Mouse (Mus musculus) hindbrain, embryonic 14.5 days (tissue): ENCODE results near the gene Pole2. TPM values are rescaled to one million over a fixed set of nuclear protein-coding genes. Genes with fewer than 3 reads are reported as not detected.

Source experiments
- ATAC-seq: fragments of 200-750 bp; cut with Nextera tagmentation; 2 replicates; pipeline ENCODE4 v1.8.0; 2017; ENCODE audit warnings: moderate number of reproducible peaks, mild to moderate bottlenecking, moderate TSS enrichment, moderate library complexity; ENCODE audit not compliant: low FRiP score
- DNase-seq: peaks from one replicate; pipeline ENCODE4 v3.0.0-alpha.2; 2015; ENCODE audit warnings: low spot score
- H3K27ac ChIP-seq: fragments of 300-500 bp; sonication (generic); 2 replicates; pipeline ENCODE4 v1.5.1; 2014; ENCODE audit warnings: mild to moderate bottlenecking, moderate library complexity
- H3K27me3 ChIP-seq: fragments of 300-500 bp; sonication (generic); 2 replicates; pipeline ENCODE4 v1.6.1; 2014; ENCODE audit warnings: mild to moderate bottlenecking, low read length, mixed read lengths; ENCODE audit not compliant: control insufficient read depth, insufficient read depth
- H3K36me3 ChIP-seq: fragments of 300-500 bp; sonication (generic); replicated peaks from 2 replicates; pipeline ENCODE4 v1.6.1; 2014; ENCODE audit not compliant: control insufficient read depth, insufficient read depth
- H3K4me1 ChIP-seq: fragments of 300-500 bp; sonication (generic); replicated peaks from 2 replicates; pipeline ENCODE4 v1.6.1; 2014; ENCODE audit warnings: antibody characterized with exemption, low read length, mixed read lengths; ENCODE audit not compliant: control insufficient read depth, insufficient read depth
- H3K4me2 ChIP-seq: fragments of 300-500 bp; sonication (generic); replicated peaks from 2 replicates; pipeline ENCODE4 v1.6.1; 2014; ENCODE audit warnings: mild to moderate bottlenecking, moderate library complexity
- H3K4me3 ChIP-seq: fragments of 300-500 bp; sonication (generic); replicated peaks from 2 replicates; pipeline ENCODE4 v1.5.1; 2014; ENCODE audit warnings: mild to moderate bottlenecking, low read length
- H3K9ac ChIP-seq: fragments of 300-500 bp; sonication (generic); 2 replicates; pipeline ENCODE4 v1.6.1; 2014
- H3K9me3 ChIP-seq: fragments of 300-500 bp; sonication (generic); 2 replicates; pipeline ENCODE4 v1.6.1; 2016; ENCODE audit warnings: low read length; ENCODE audit not compliant: control insufficient read depth
- WGBS: fragments of 180-500 bp; shearing (Covaris S2); extraction: QIAGEN DNeasy Blood & Tissue Kit; methylation state at CpG from one replicate; pipeline ENCODE4 v1.1.7; 2014; 5-methylcytosine and 5-hydroxymethylcytosine counted together
- microRNA-seq: library from miRNA; unstranded; fragments of <30 nt; microRNA quantifications from one replicate; pipeline ENCODE4, GENCODE M21; 2016
- polyA plus RNA-seq: library from polyadenylated mRNA; unstranded; fragments of >200 nt; fragmentation: Nextera tagmentation; extraction: Ambion mirVana; gene quantifications from 2 replicates; pipeline ENCODE4 v1.2.1, GENCODE M21; 2014

Pole2 gene
- polyA plus RNA-seq, 1 experiment from 2014 or later, result 4.5 TPM

GRCm38 (mm10) chr12:69156436-69156835, 71.6 kb downstream of the Pole2 start:
- peaks cover 26% of the 10 kb centered on the region for H3K36me3 ChIP-seq
- H3K27me3 ChIP-seq, result no peaks in the 10 kb centered on the region
- no peak overlapping the region for H3K4me2 ChIP-seq
- 83% methylated on average over 4 of the region's 4 CpGs for WGBS
- H3K4me1 ChIP-seq, result peaks cover 8% of the 10 kb centered on the region
- no peak overlapping the region for H3K9ac ChIP-seq
- H3K9me3 ChIP-seq, result no peaks in the 10 kb centered on the region
- no peak overlapping the region for H3K27ac ChIP-seq
- no peak overlapping the region for H3K4me3 ChIP-seq
- ATAC-seq (no peak), DNase-seq (no peak)

GRCm38 (mm10) chr12:69155923-69156322, 72.1 kb downstream of the Pole2 start:
- peaks cover 8% of the 10 kb centered on the region for H3K4me1 ChIP-seq
- DNase-seq, result no peak
- H3K9me3 ChIP-seq, result no peaks in the 10 kb centered on the region
- H3K4me3 ChIP-seq, result no peak overlapping the region
- no peak overlapping the region for H3K27ac ChIP-seq
- no peak for ATAC-seq
- no peak overlapping the region for H3K9ac ChIP-seq
- H3K36me3 ChIP-seq, result peaks cover 26% of the 10 kb centered on the region
- 90% methylated on average over 2 of the region's 2 CpGs for WGBS
- H3K27me3 ChIP-seq, result no peaks in the 10 kb centered on the region
- no peak overlapping the region for H3K4me2 ChIP-seq

Small RNAs within 50 kb of the gene (microRNA-seq; reads per million reads assigned to microRNA genes)
- not detected for gene Gm47287
- 0.48 reads per million for gene Gm47295

Other genes with a start within 250 kb of the Pole2 start
- 1,041 and 1,286 TPM in 2 replicates for gene Rps29, start 69.0 kb downstream of the Pole2 start, polyA plus RNA-seq
- 2.2 and 4.7 TPM in 2 replicates for gene Lrr1, start 59.4 kb downstream of the Pole2 start, polyA plus RNA-seq
- 362 and 438 TPM in 2 replicates for gene Rpl36al, start 44.1 kb downstream of the Pole2 start, polyA plus RNA-seq
- 41.1 and 45.4 TPM in 2 replicates for gene Mgat2, start 44.0 kb downstream of the Pole2 start, polyA plus RNA-seq
- gene Gm49383, start 31.1 kb downstream of the Pole2 start, polyA plus RNA-seq, result 12.7 and 15.3 TPM in 2 replicates
- 5.7 and 7.0 TPM in 2 replicates for gene Dnaaf2, start 29.8 kb downstream of the Pole2 start, polyA plus RNA-seq
- 10.4 and 12.5 TPM in 2 replicates for gene Gm49384, start 23.9 kb downstream of the Pole2 start, polyA plus RNA-seq
- gene Klhdc1, start 13.0 kb upstream of the Pole2 start, polyA plus RNA-seq, result 13.7 and 17.2 TPM in 2 replicates
- 286 TPM in 2 replicates for gene Klhdc2, start 68.5 kb upstream of the Pole2 start, polyA plus RNA-seq
- gene Nemf, start 129.0 kb upstream of the Pole2 start, polyA plus RNA-seq, result 77.2 and 80.9 TPM in 2 replicates
- 34.5 and 36.5 TPM in 2 replicates for gene Arf6, start 144.0 kb upstream of the Pole2 start, polyA plus RNA-seq
- 1.4 and 1.7 TPM in 2 replicates for gene Gm9887, start 144.3 kb upstream of the Pole2 start, polyA plus RNA-seq